Mouse (Mus musculus) kidney, adult 2 months (tissue): ENCODE measurements at regions not wholly inside any gene's neighbourhood (a gene's known extent, or its start where the extent isn't known, plus 50 kb on each side); places are given as distances from the start of the nearest gene placed in this dataset.

Experiments used
- CTCF ChIP-seq: fragments of 200-500 bp; conservative IDR thresholded peaks from 2 replicates; pipeline ENCODE4 v1.5.1; 2011; ENCODE audit warnings: low read depth, mild to moderate bottlenecking, control low read depth, low read length, moderate library complexity, mixed read lengths; ENCODE audit not compliant: insufficient read depth, insufficient read length
- POLR2A ChIP-seq: fragments of 200-500 bp; IDR thresholded peaks from one replicate; pipeline ENCODE4 v1.6.1; 2011; ENCODE audit warnings: low read depth, low read length, control low read depth

DNA sequence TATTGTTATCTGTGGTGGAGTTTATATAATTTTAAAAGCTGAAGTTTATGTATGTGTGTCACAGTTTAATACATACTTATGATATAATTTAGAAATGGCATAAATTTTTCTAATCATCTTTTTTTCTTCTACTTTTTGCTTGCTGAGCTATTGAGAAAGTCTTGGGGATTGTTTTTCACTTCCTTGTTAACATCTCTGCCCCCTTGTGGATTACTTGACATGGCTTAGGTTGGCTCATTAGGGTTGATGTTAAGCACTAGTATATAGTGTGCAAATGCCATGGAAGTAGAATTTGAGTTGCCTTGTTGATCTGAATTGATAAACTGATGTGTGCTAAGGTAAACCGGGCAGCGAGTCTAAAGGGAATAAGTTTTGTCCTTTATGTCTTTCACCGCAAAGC lies 72.1 kb upstream of the Abcb5 start:
- TF ChIP-seq CTCF: no peak
- no peak for TF ChIP-seq POLR2A
